Mouse (Mus musculus): ENCODE data around the gene Car10. TPM values are rescaled to one million over a fixed set of nuclear protein-coding genes. Genes with fewer than 3 reads are reported as not detected.
"Not testable (repeated sequence)": the region's sequence is repeated elsewhere in the genome, so short reads cannot be mapped to it uniquely, and the experiment has no call there.

The Car10 gene
- polyA plus RNA-seq, 1 experiment from 2014 or later: 0.20 TPM

- H3K27ac ChIP-seq: no peak overlapping the region
- no peak overlapping the region for H3K4me3 ChIP-seq
- no peaks in the 10 kb centered on the region for H3K4me1 ChIP-seq
- no peaks in the 10 kb centered on the region for H3K27me3 ChIP-seq (ENCODE audit: low read depth, poor library complexity, severe bottlenecking)
- no peaks in the 10 kb centered on the region for H3K9me3 ChIP-seq (replicated peaks)
- 54% methylated on average over 2 of the region's 2 CpGs for WGBS
- no peaks in the 10 kb centered on the region for H3K36me3 ChIP-seq
- DNase-seq (ENCODE audit: low spot score): no peak
These were observed 263.7 kb downstream of the Car10 start for GRCm38 (mm10) chr11:93361576-93361975.

GRCm38 (mm10) chr11:93364171-93364570, 266.3 kb downstream of the Car10 start:
- H3K9me3 ChIP-seq (replicated peaks): no peaks in the 10 kb centered on the region
- no peaks in the 10 kb centered on the region for H3K27me3 ChIP-seq (ENCODE audit: low read depth, poor library complexity, severe bottlenecking)
- no peak for DNase-seq (ENCODE audit: low spot score)
- no peaks in the 10 kb centered on the region for H3K36me3 ChIP-seq
- no peaks in the 10 kb centered on the region for H3K4me1 ChIP-seq
- no peak overlapping the region for H3K4me3 ChIP-seq
- no peak overlapping the region for H3K27ac ChIP-seq

GRCm38 (mm10) chr11:93367244-93367643, 269.4 kb downstream of the Car10 start:
- no peak overlapping the region for H3K4me3 ChIP-seq
- no peaks in the 10 kb centered on the region for H3K9me3 ChIP-seq (replicated peaks)
- no peak for DNase-seq (ENCODE audit: low spot score)
- WGBS: 71% methylated on average over 4 of the region's 4 CpGs
- no peak overlapping the region for H3K27ac ChIP-seq
- no peaks in the 10 kb centered on the region for H3K4me1 ChIP-seq
- H3K36me3 ChIP-seq: no peaks in the 10 kb centered on the region
- no peaks in the 10 kb centered on the region for H3K27me3 ChIP-seq (ENCODE audit: low read depth, poor library complexity, severe bottlenecking)

- no peak overlapping the region for H3K27ac ChIP-seq
- no peaks in the 10 kb centered on the region for H3K36me3 ChIP-seq
- H3K27me3 ChIP-seq (ENCODE audit: low read depth, poor library complexity, severe bottlenecking): no peaks in the 10 kb centered on the region
- no peaks in the 10 kb centered on the region for H3K4me1 ChIP-seq
- H3K9me3 ChIP-seq (replicated peaks): no peaks in the 10 kb centered on the region
- 86% methylated on average over 5 of the region's 5 CpGs for WGBS
- no peak for DNase-seq (ENCODE audit: low spot score)
- no peak overlapping the region for H3K4me3 ChIP-seq
These were observed 269.9 kb downstream of the Car10 start for GRCm38 (mm10) chr11:93367740-93368139.

GRCm38 (mm10) chr11:93373697-93374354, 276.0 kb downstream of the Car10 start:
- Histone ChIP-seq H3K4me3 (no peak overlapping the region), H3K27ac (no peak overlapping the region), H3K27me3 (ENCODE audit: low read depth, poor library complexity, severe bottlenecking) (no peaks in the 10 kb centered on the region), H3K4me1 (no peaks in the 10 kb centered on the region), H3K36me3 (no peaks in the 10 kb centered on the region), H3K9me3 (replicated peaks) (no peaks in the 10 kb centered on the region)
- 85% methylated on average over 4 of the region's 4 CpGs for WGBS
- no peak for DNase-seq (ENCODE audit: low spot score)

- no peak overlapping the region for H3K27ac ChIP-seq
- H3K9me3 ChIP-seq (replicated peaks): no peaks in the 10 kb centered on the region
- DNase-seq (ENCODE audit: low spot score): no peak
- H3K27me3 ChIP-seq (ENCODE audit: low read depth, poor library complexity, severe bottlenecking): no peaks in the 10 kb centered on the region
- 84% methylated on average over 4 of the region's 4 CpGs for WGBS
- no peaks in the 10 kb centered on the region for H3K4me1 ChIP-seq
- no peaks in the 10 kb centered on the region for H3K36me3 ChIP-seq
- H3K4me3 ChIP-seq: no peak overlapping the region
These were observed 293.3 kb downstream of the Car10 start for GRCm38 (mm10) chr11:93391159-93391558.

GRCm38 (mm10) chr11:93393371-93393770, 295.5 kb downstream of the Car10 start:
- not testable (repeated sequence) for DNase-seq (ENCODE audit: low spot score); H3K36me3 ChIP-seq; H3K27me3 ChIP-seq (ENCODE audit: low read depth, poor library complexity, severe bottlenecking); H3K9me3 ChIP-seq (replicated peaks); H3K4me1 ChIP-seq; H3K27ac ChIP-seq; H3K4me3 ChIP-seq

GRCm38 (mm10) chr11:93396356-93396755, 298.5 kb downstream of the Car10 start:
- DNase-seq (ENCODE audit: low spot score): no peak
- Histone ChIP-seq H3K9me3 (replicated peaks) (no peaks in the 10 kb centered on the region), H3K36me3 (no peaks in the 10 kb centered on the region), H3K27me3 (ENCODE audit: low read depth, poor library complexity, severe bottlenecking) (no peaks in the 10 kb centered on the region), H3K27ac (no peak overlapping the region), H3K4me3 (no peak overlapping the region), H3K4me1 (no peaks in the 10 kb centered on the region)
- WGBS: 94% methylated on average over 2 of the region's 2 CpGs

GRCm38 (mm10) chr11:93401167-93401566, 303.3 kb downstream of the Car10 start:
- H3K4me3 ChIP-seq; DNase-seq (ENCODE audit: low spot score); H3K36me3 ChIP-seq; H3K4me1 ChIP-seq; H3K9me3 ChIP-seq (replicated peaks); H3K27me3 ChIP-seq (ENCODE audit: low read depth, poor library complexity, severe bottlenecking); H3K27ac ChIP-seq: not testable (repeated sequence)
- WGBS: 91% methylated on average over 1 of the region's 1 CpGs

- no peaks in the 10 kb centered on the region for H3K27me3 ChIP-seq (ENCODE audit: low read depth, poor library complexity, severe bottlenecking)
- no peaks in the 10 kb centered on the region for H3K36me3 ChIP-seq
- H3K4me1 ChIP-seq: no peaks in the 10 kb centered on the region
- H3K27ac ChIP-seq: no peak overlapping the region
- H3K9me3 ChIP-seq (replicated peaks): no peaks in the 10 kb centered on the region
- WGBS: 93% methylated on average over 5 of the region's 5 CpGs
- no peak for DNase-seq (ENCODE audit: low spot score)
- H3K4me3 ChIP-seq: no peak overlapping the region
These were observed 310.2 kb downstream of the Car10 start for GRCm38 (mm10) chr11:93407981-93408380.

GRCm38 (mm10) chr11:93431482-93431881, 333.7 kb downstream of the Car10 start:
- Histone ChIP-seq H3K9me3 (replicated peaks) (no peaks in the 10 kb centered on the region), H3K36me3 (no peaks in the 10 kb centered on the region), H3K4me1 (no peaks in the 10 kb centered on the region), H3K4me3 (no peak overlapping the region), H3K27me3 (ENCODE audit: low read depth, poor library complexity, severe bottlenecking) (no peaks in the 10 kb centered on the region), H3K27ac (no peak overlapping the region)
- 89% methylated on average over 5 of the region's 5 CpGs for WGBS
- no peak for DNase-seq (ENCODE audit: low spot score)

- Histone ChIP-seq H3K36me3 (no peaks in the 10 kb centered on the region), H3K27ac (no peak overlapping the region), H3K9me3 (replicated peaks) (no peaks in the 10 kb centered on the region), H3K4me3 (no peak overlapping the region), H3K27me3 (ENCODE audit: low read depth, poor library complexity, severe bottlenecking) (no peaks in the 10 kb centered on the region), H3K4me1 (no peaks in the 10 kb centered on the region)
- no peak for DNase-seq (ENCODE audit: low spot score)
- 66% methylated on average over 4 of the region's 4 CpGs for WGBS
These were observed 337.4 kb downstream of the Car10 start for GRCm38 (mm10) chr11:93434997-93435915.

GRCm38 (mm10) chr11:93436892-93437291, 339.1 kb downstream of the Car10 start:
- Histone ChIP-seq H3K36me3 (no peaks in the 10 kb centered on the region), H3K4me3 (no peak overlapping the region), H3K27me3 (ENCODE audit: low read depth, poor library complexity, severe bottlenecking) (no peaks in the 10 kb centered on the region), H3K9me3 (replicated peaks) (no peaks in the 10 kb centered on the region), H3K27ac (no peak overlapping the region), H3K4me1 (no peaks in the 10 kb centered on the region)
- no peak for DNase-seq (ENCODE audit: low spot score)
- WGBS: 76% methylated on average over 2 of the region's 2 CpGs

All from limb, embryonic 10.5 days (tissue).